Mouse (Mus musculus) MEL (cell line): ENCODE measurements around the gene Prepl. TPM values are rescaled to one million over a fixed set of nuclear protein-coding genes. Genes with fewer than 3 reads are reported as not detected.

Experiments
- DNase-seq: peaks from one replicate; pipeline ENCODE4 v3.0.0; 2011; ENCODE audit warnings: low read depth, low spot score
- H3K27ac ChIP-seq: 2 replicates; pipeline ENCODE4 v1.5.1; 2012; ENCODE audit warnings: low read depth, mild to moderate bottlenecking, control low read depth, low read length, moderate library complexity; ENCODE audit not compliant: control insufficient read depth
- H3K27me3 ChIP-seq, 2 experiments: fragments of 150-350 bp in 1 of 2; sonication (generic) in 1 of 2; 2 replicates each; pipeline ENCODE4 v1.6.1; 2012; ENCODE audit warnings: low read length in 2 of 2, mild to moderate bottlenecking in 2 of 2, improper control_type of control experiment in 1 of 2, moderate library complexity in 1 of 2; ENCODE audit not compliant: insufficient read depth in 2 of 2, control insufficient read depth in 1 of 2
- H3K36me3 ChIP-seq, 2 experiments: 2 replicates each; pipeline ENCODE4 v1.6.1; 2012 to 2014; ENCODE audit warnings: low read length in 2 of 2, improper control_type of control experiment in 1 of 2, inconsistent platforms in 1 of 2, mild to moderate bottlenecking in 1 of 2; ENCODE audit not compliant: insufficient read depth in 2 of 2, control insufficient read depth in 1 of 2
- H3K4me1 ChIP-seq, 2 experiments: fragments of 150-350 bp in 1 of 2; sonication (generic) in 1 of 2; 2 replicates each; pipeline ENCODE4 v1.6.1; 2012; ENCODE audit warnings: low read length in 2 of 2, improper control_type of control experiment in 1 of 2, mild to moderate bottlenecking in 1 of 2; ENCODE audit not compliant: insufficient read depth in 2 of 2, control insufficient read depth in 1 of 2
- H3K4me3 ChIP-seq, 2 experiments: fragments of 150-350 bp in 1 of 2; sonication (generic) in 1 of 2; 2 replicates each; pipeline ENCODE4 v1.5.1; 2012; ENCODE audit warnings: low read depth in 2 of 2, low read length in 2 of 2, mild to moderate bottlenecking in 2 of 2, moderate library complexity in 2 of 2, control low read depth in 1 of 2, improper control_type of control experiment in 1 of 2; ENCODE audit not compliant: control insufficient read depth in 1 of 2, insufficient read depth in 1 of 2
- H3K79me2 ChIP-seq: 2 replicates; pipeline ENCODE4 v1.6.1; 2012; ENCODE audit warnings: mild to moderate bottlenecking, low read length, moderate library complexity; ENCODE audit not compliant: control insufficient read depth, poor library complexity, insufficient read depth
- H3K9ac ChIP-seq: 2 replicates; pipeline ENCODE4 v1.6.1; 2012; ENCODE audit warnings: low read depth, mild to moderate bottlenecking, control low read depth, low read length, moderate library complexity; ENCODE audit not compliant: control insufficient read depth, poor library complexity, severe bottlenecking
- H3K9me3 ChIP-seq: fragments of 150-350 bp; sonication (generic); replicated peaks from 2 replicates; pipeline ENCODE4 v1.6.1; 2012; ENCODE audit warnings: mild to moderate bottlenecking, low read length, improper control_type of control experiment, moderate library complexity; ENCODE audit not compliant: insufficient read depth
- BHLHE40 ChIP-seq: IDR thresholded peaks from 2 replicates; pipeline ENCODE4 v1.6.1; 2012; ENCODE audit warnings: low read depth, mild to moderate bottlenecking, inconsistent platforms, low read length, improper control_type of control experiment, borderline replicate concordance
- ELF1 ChIP-seq: IDR thresholded peaks from 2 replicates; pipeline ENCODE4 v1.6.1; 2014; ENCODE audit warnings: low read depth, mild to moderate bottlenecking, inconsistent platforms, low read length, improper control_type of control experiment, moderate library complexity
- EP300 ChIP-seq, 2 experiments: IDR thresholded peaks; 2 replicates each; pipeline ENCODE4 v1.6.1; 2011; ENCODE audit warnings: improper control_type of control experiment in 2 of 2, low read length in 2 of 2, low read depth in 1 of 2, mild to moderate bottlenecking in 1 of 2
- ETS1 ChIP-seq: IDR thresholded peaks from 2 replicates; pipeline ENCODE4 v1.6.1; 2012; ENCODE audit warnings: low read depth, mild to moderate bottlenecking, inconsistent platforms, low read length, improper control_type of control experiment, moderate library complexity
- JUND ChIP-seq: IDR thresholded peaks from 2 replicates; pipeline ENCODE4 v1.6.1; 2011; ENCODE audit warnings: low read depth, mild to moderate bottlenecking, improper control_type of control experiment, low read length
- KAT2A ChIP-seq: conservative IDR thresholded peaks from 2 replicates; pipeline ENCODE4 v1.6.1; 2012; ENCODE audit warnings: low read depth, low read length, improper control_type of control experiment, inconsistent platforms
- MAFK ChIP-seq: IDR thresholded peaks from 2 replicates; pipeline ENCODE4 v1.6.1; 2011; ENCODE audit warnings: low read depth, mild to moderate bottlenecking, low read length, improper control_type of control experiment, borderline replicate concordance
- MYB ChIP-seq: IDR thresholded peaks from 2 replicates; pipeline ENCODE4 v1.6.1; 2011; ENCODE audit warnings: mild to moderate bottlenecking, low read depth, low read length, improper control_type of control experiment
- POLR2AphosphoS2 ChIP-seq: IDR thresholded peaks from 2 replicates; pipeline ENCODE4 v1.6.1; 2011; ENCODE audit warnings: low read length, improper control_type of control experiment
- USF1 ChIP-seq: IDR thresholded peaks from 2 replicates; pipeline ENCODE4 v1.6.1; 2014; ENCODE audit warnings: low read depth, mild to moderate bottlenecking, inconsistent platforms, low read length, improper control_type of control experiment, moderate library complexity
- USF2 ChIP-seq, 2 experiments: IDR thresholded peaks; 2 replicates each; pipeline ENCODE4 v1.6.1; 2011 to 2012; ENCODE audit warnings: improper control_type of control experiment in 2 of 2, low read length in 2 of 2, borderline replicate concordance in 1 of 2, inconsistent platforms in 1 of 2, low read depth in 1 of 2, mild to moderate bottlenecking in 1 of 2; ENCODE audit not compliant: insufficient read depth in 1 of 2
- ZC3H11A ChIP-seq: IDR thresholded peaks from 2 replicates; pipeline ENCODE4 v1.6.1; 2012; ENCODE audit warnings: low read depth, mild to moderate bottlenecking, inconsistent platforms, low read length, improper control_type of control experiment
- ZMIZ1 ChIP-seq: IDR thresholded peaks from 2 replicates; pipeline ENCODE4 v1.6.1; 2012; ENCODE audit warnings: low read depth, mild to moderate bottlenecking, inconsistent platforms, low read length, improper control_type of control experiment, moderate library complexity
- ZNF384 ChIP-seq: IDR thresholded peaks from 2 replicates; pipeline ENCODE4 v1.6.1; 2012; ENCODE audit warnings: low read depth, mild to moderate bottlenecking, inconsistent platforms, low read length, improper control_type of control experiment
- polyA plus RNA-seq, 2 experiments: library from polyadenylated mRNA; stranded (reverse) in 1 of 2; unstranded in 1 of 2; fragments of >175 nt in 1 of 2; fragments of >200 nt in 1 of 2; gene quantifications; 2 replicates each; pipeline versions ENCODE4 v1.2.1 to v1.2.4; 2012; ENCODE audit warnings: low replicate concordance in 2 of 2, low read depth in 1 of 2; ENCODE audit not compliant: insufficient read length in 2 of 2, insufficient read depth in 1 of 2, missing spikeins in 1 of 2
- total RNA-seq: library from RNA; depleted of rRNA; stranded (reverse); fragments of 300-350 nt; gene quantifications from 2 replicates; pipeline ENCODE4 v1.2.3, GENCODE M21; 2012; rRNA removed

Gene Prepl
- total and polyA plus RNA-seq, 3 experiments: 12.2 to 23.2 TPM; not detected in 1

- H3K27ac ChIP-seq: no peak overlapping the region
- DNase-seq: no peak
- no peaks in the 10 kb centered on the region for H3K27me3 ChIP-seq
- peaks cover 8 to 17% of the 10 kb centered on the region in 2 experiments for H3K4me1 ChIP-seq
- no peaks in the 10 kb centered on the region for H3K79me2 ChIP-seq
- peaks cover 10 to 18% of the 10 kb centered on the region in 2 experiments for H3K36me3 ChIP-seq
- H3K4me3 ChIP-seq: no peak overlapping the region
- no peak for TF ChIP-seq USF2 (IDR thresholded peaks at IDR 0.05; ENCODE audit: borderline replicate concordance in 1 of 2, insufficient read depth in 1 of 2, low read depth in 1 of 2, low read length in 2 of 2)
- TF ChIP-seq ZNF384: no peak
- H3K9ac ChIP-seq: no peak overlapping the region
- no peaks in the 10 kb centered on the region for H3K9me3 ChIP-seq
Measured at GRCm38 (mm10) chr17:85014632-85015031, 75.4 kb downstream of the Prepl start.

GRCm38 (mm10) chr17:85013485-85013884 lies 76.6 kb downstream of the Prepl start:
- Histone ChIP-seq H3K36me3 (peaks cover 11 to 12% of the 10 kb centered on the region in 2 experiments), H3K9ac (no peak overlapping the region), H3K9me3 (no peaks in the 10 kb centered on the region), H3K27me3 (no peaks in the 10 kb centered on the region), H3K4me3 (no peak overlapping the region), H3K79me2 (no peaks in the 10 kb centered on the region), H3K4me1 (peaks cover 4 to 9% of the 10 kb centered on the region in 2 experiments), H3K27ac (no peak overlapping the region)
- no peak for DNase-seq
- TF ChIP-seq POLR2AphosphoS2 (no peak), JUND (no peak), ZC3H11A (no peak), ZNF384 (no peak), EP300 (IDR thresholded peaks at IDR 0.05; ENCODE audit: low read depth in 1 of 2, low read length in 2 of 2) (no peak), MYB (no peak), USF1 (no peak), ZMIZ1 (no peak), ETS1 (no peak), KAT2A (no peak), BHLHE40 (no peak), MAFK (no peak), ELF1 (no peak)

Other genes starting within 250 kb of the Prepl start
- 45.7 and 48.6 TPM in 2 replicates for gene Ppm1b, start 133.5 kb downstream of the Prepl start, total RNA-seq
- 10 to 100 TPM in 1 of 2 experiments, not detected in 1; 51.6 TPM for gene Ppm1b, start 133.5 kb downstream of the Prepl start, polyA plus RNA-seq
- gene Slc3a1, start 61.9 kb downstream of the Prepl start, total RNA-seq: 0.08 and 0.10 TPM in 2 replicates
- gene Slc3a1, start 61.9 kb downstream of the Prepl start, polyA plus RNA-seq: under 1 TPM in 1 of 2 experiments, not detected in 1; 0.08 TPM
- gene Camkmt, start 311 bp upstream of the Prepl start, total RNA-seq: 1.6 and 2.2 TPM in 2 replicates
- gene Camkmt, start 311 bp upstream of the Prepl start, polyA plus RNA-seq: 1 to 10 TPM in 1 of 2 experiments, not detected in 1; 5.9 TPM